Mouse (Mus musculus) erythroblast, embryonic 14.5 days (primary cell): ENCODE results near the gene Hspa12a. TPM values are rescaled to one million over a fixed set of nuclear protein-coding genes. Genes with fewer than 3 reads are reported as not detected.

Experiments
- H3K27me3 ChIP-seq: 2 replicates; pipeline ENCODE4 v1.6.1; 2012; ENCODE audit warnings: inconsistent platforms; ENCODE audit not compliant: control insufficient read depth
- H3K36me3 ChIP-seq: 2 replicates; pipeline ENCODE4 v1.6.1; 2012; ENCODE audit warnings: mild to moderate bottlenecking, inconsistent platforms; ENCODE audit not compliant: control insufficient read depth
- H3K4me1 ChIP-seq: 2 replicates; pipeline ENCODE4 v1.6.1; 2012; ENCODE audit warnings: inconsistent platforms; ENCODE audit not compliant: control insufficient read depth
- H3K4me3 ChIP-seq: replicated peaks from 2 replicates; pipeline ENCODE3; 2012; ENCODE audit warnings: moderate library complexity, mild to moderate bottlenecking, inconsistent platforms
- H3K9me3 ChIP-seq: 2 replicates; pipeline ENCODE4 v1.6.1; 2012; ENCODE audit warnings: low read length, inconsistent platforms, mixed read lengths; ENCODE audit not compliant: control insufficient read depth
- GATA1 ChIP-seq: IDR thresholded peaks from 2 replicates; pipeline ENCODE4 v1.6.1; 2012; ENCODE audit warnings: low read length, inconsistent platforms, mixed read lengths
- TAL1 ChIP-seq: IDR thresholded peaks from 3 replicates; pipeline ENCODE4 v1.6.1; 2012; ENCODE audit warnings: low read length, inconsistent platforms, mixed read lengths
- polyA plus RNA-seq: library from polyadenylated mRNA; stranded (reverse); fragments of >175 nt; gene quantifications from 2 replicates; pipeline ENCODE4 v1.2.3, GENCODE M21; 2012

Gene Hspa12a
- polyA plus RNA-seq, 1 experiment, result not detected

GRCm38 (mm10) chr19:58794284-58794683, 149.2 kb downstream of the Hspa12a start, which contains the start of gene 1700019N19Rik:
1700019N19Rik (minus strand) TSS chr19:58794461.
- Histone ChIP-seq H3K36me3 (no peaks in the 10 kb centered on the region), H3K9me3 (no peaks in the 10 kb centered on the region; the same call in 1 of the 2 replicates), H3K27me3 (no peaks in the 10 kb centered on the region), H3K4me1 (no peaks in the 10 kb centered on the region), H3K4me3 (no peak within 1 kb of the TSS)
- no peak for TF ChIP-seq GATA1
- no peak for TF ChIP-seq TAL1

- H3K9me3 ChIP-seq, result no peaks in the 10 kb centered on the region
- no peaks in the 10 kb centered on the region for H3K27me3 ChIP-seq
- no peaks in the 10 kb centered on the region for H3K4me1 ChIP-seq
- no peaks in the 10 kb centered on the region for H3K36me3 ChIP-seq
- no peak overlapping the region for H3K4me3 ChIP-seq
- TF ChIP-seq TAL1 (no peak), GATA1 (no peak)
Measured at GRCm38 (mm10) chr19:58789194-58789593, 154.3 kb downstream of the Hspa12a start.

- H3K9me3 ChIP-seq, result no peaks in the 10 kb centered on the region
- TF ChIP-seq TAL1 (no peak), GATA1 (no peak)
Measured at GRCm38 (mm10) chr19:58783938-58784337, 159.5 kb downstream of the Hspa12a start.

GRCm38 (mm10) chr19:58781566-58781965, 161.9 kb downstream of the Hspa12a start:
- H3K27me3 ChIP-seq, result no peaks in the 10 kb centered on the region
- no peaks in the 10 kb centered on the region for H3K4me1 ChIP-seq
- H3K4me3 ChIP-seq, result no peak overlapping the region
- no peak for TF ChIP-seq GATA1
- TF ChIP-seq TAL1, result no peak
- H3K9me3 ChIP-seq, result no peaks in the 10 kb centered on the region
- no peaks in the 10 kb centered on the region for H3K36me3 ChIP-seq

More at GRCm38 (mm10) chr19:58783938-58784337, 159.5 kb downstream of the Hspa12a start:
- Histone ChIP-seq H3K4me3 (no peak overlapping the region), H3K27me3 (no peaks in the 10 kb centered on the region), H3K4me1 (no peaks in the 10 kb centered on the region), H3K36me3 (no peaks in the 10 kb centered on the region)

GRCm38 (mm10) chr19:58776461-58776860, 167.0 kb downstream of the Hspa12a start:
- Histone ChIP-seq H3K4me3 (no peak overlapping the region), H3K9me3 (peaks cover 4% of the 10 kb centered on the region; the same call in 1 of the 2 replicates), H3K27me3 (no peaks in the 10 kb centered on the region), H3K36me3 (no peaks in the 10 kb centered on the region), H3K4me1 (no peaks in the 10 kb centered on the region)
- TF ChIP-seq GATA1 (no peak), TAL1 (no peak)

- Histone ChIP-seq H3K4me1 (no peaks in the 10 kb centered on the region), H3K27me3 (no peaks in the 10 kb centered on the region), H3K9me3 (peaks cover 2% of the 10 kb centered on the region; the same call in 1 of the 2 replicates), H3K36me3 (no peaks in the 10 kb centered on the region), H3K4me3 (no peak overlapping the region)
- TF ChIP-seq TAL1, result no peak
- TF ChIP-seq GATA1, result no peak
Measured at GRCm38 (mm10) chr19:58767329-58767728, 176.1 kb downstream of the Hspa12a start.

- H3K4me3 ChIP-seq, result no peak overlapping the region
- H3K4me1 ChIP-seq, result no peaks in the 10 kb centered on the region
- H3K36me3 ChIP-seq, result no peaks in the 10 kb centered on the region
- H3K27me3 ChIP-seq, result no peaks in the 10 kb centered on the region
- H3K9me3 ChIP-seq, result 0 out of 2 replicates have a peak, but pooled peaks cover 4% of the 10 kb centered on the region
- no peak for TF ChIP-seq GATA1
- no peak for TF ChIP-seq TAL1
Measured at GRCm38 (mm10) chr19:58762848-58763541, 180.5 kb downstream of the Hspa12a start.

GRCm38 (mm10) chr19:58762316-58762715, 181.1 kb downstream of the Hspa12a start:
- Histone ChIP-seq H3K27me3 (no peaks in the 10 kb centered on the region), H3K4me3 (no peak overlapping the region), H3K36me3 (no peaks in the 10 kb centered on the region), H3K9me3 (0 out of 2 replicates have a peak, but pooled peaks cover 4% of the 10 kb centered on the region), H3K4me1 (no peaks in the 10 kb centered on the region)
- TF ChIP-seq TAL1 (no peak), GATA1 (no peak)

GRCm38 (mm10) chr19:58759423-58759822, 184.0 kb downstream of the Hspa12a start, which contains the start of gene Pnliprp2:
Pnliprp2 (plus strand) TSS chr19:58759719.
- TF ChIP-seq TAL1, result no peak
- no peak for TF ChIP-seq GATA1
- Histone ChIP-seq H3K9me3 (0 out of 2 replicates have a peak, but pooled peaks cover 4% of the 10 kb centered on the region), H3K27me3 (no peaks in the 10 kb centered on the region), H3K4me1 (no peaks in the 10 kb centered on the region), H3K36me3 (no peaks in the 10 kb centered on the region), H3K4me3 (no peak within 1 kb of the TSS)

GRCm38 (mm10) chr19:58758871-58759270, 184.6 kb downstream of the Hspa12a start:
- Histone ChIP-seq H3K4me1 (no peaks in the 10 kb centered on the region), H3K4me3 (no peak overlapping the region), H3K27me3 (no peaks in the 10 kb centered on the region), H3K36me3 (no peaks in the 10 kb centered on the region), H3K9me3 (0 out of 2 replicates have a peak, but pooled peaks cover 4% of the 10 kb centered on the region)
- TF ChIP-seq TAL1 (no peak), GATA1 (no peak)
